Mouse (Mus musculus) liver, embryonic 16.5 days (tissue): ENCODE results near the gene Alpk3. TPM values are rescaled to one million over a fixed set of nuclear protein-coding genes. Genes with fewer than 3 reads are reported as not detected.
A peak's percentile ranks its signal among the peaks of the same experiment; 100 is the strongest.

Experiments
- ATAC-seq: fragments of 200-750 bp; cut with Nextera tagmentation; 2 replicates; pipeline ENCODE4 v1.8.0; 2017; ENCODE audit warnings: low read depth, mild to moderate bottlenecking, moderate number of reproducible peaks, moderate library complexity
- H3K27ac ChIP-seq: fragments of 300-500 bp; sonication (generic); 2 replicates; pipeline ENCODE4 v1.5.1; 2014; ENCODE audit warnings: mild to moderate bottlenecking, low read length
- H3K27me3 ChIP-seq: fragments of 300-500 bp; sonication (generic); 2 replicates; pipeline ENCODE4 v1.6.1; 2014; ENCODE audit warnings: low read depth, low read length, mixed read lengths; ENCODE audit not compliant: control insufficient read depth, insufficient read depth
- H3K36me3 ChIP-seq: fragments of 300-500 bp; sonication (generic); 2 replicates; pipeline ENCODE4 v1.6.1; 2014; ENCODE audit warnings: mild to moderate bottlenecking; ENCODE audit not compliant: control insufficient read depth, insufficient read depth
- H3K4me1 ChIP-seq: fragments of 300-500 bp; sonication (generic); 2 replicates; pipeline ENCODE4 v1.6.1; 2014; ENCODE audit warnings: low read depth, low read length, mixed read lengths; ENCODE audit not compliant: control insufficient read depth
- H3K4me2 ChIP-seq: fragments of 300-500 bp; sonication (generic); 2 replicates; pipeline ENCODE4 v1.6.1; 2014; ENCODE audit warnings: low read depth, low read length, mixed read lengths
- H3K4me3 ChIP-seq: fragments of 300-500 bp; sonication (generic); 2 replicates; pipeline ENCODE4 v1.5.1; 2014; ENCODE audit warnings: low read depth, mild to moderate bottlenecking, low read length
- H3K9ac ChIP-seq: fragments of 300-500 bp; sonication (generic); 2 replicates; pipeline ENCODE4 v1.6.1; 2014; ENCODE audit warnings: low read depth, low read length
- H3K9me3 ChIP-seq: fragments of 300-500 bp; sonication (generic); replicated peaks from 2 replicates; pipeline ENCODE4 v1.6.1; 2016; ENCODE audit warnings: low read length; ENCODE audit not compliant: control insufficient read depth
- WGBS: fragments of 180-500 bp; shearing (Covaris S2); extraction: QIAGEN DNeasy Blood & Tissue Kit; methylation state at CpG from one replicate; pipeline ENCODE4 v1.1.7; 2014; ENCODE audit not compliant: insufficient replicate concordance; 5-methylcytosine and 5-hydroxymethylcytosine counted together
- polyA plus RNA-seq: library from polyadenylated mRNA; unstranded; fragments of >200 nt; fragmentation: Nextera tagmentation; extraction: Ambion mirVana; gene quantifications from 2 replicates; pipeline ENCODE4 v1.2.1, GENCODE M21; 2015

Alpk3 gene
- polyA plus RNA-seq, 1 experiment from 2014 or later, result 0.20 TPM

DNA sequence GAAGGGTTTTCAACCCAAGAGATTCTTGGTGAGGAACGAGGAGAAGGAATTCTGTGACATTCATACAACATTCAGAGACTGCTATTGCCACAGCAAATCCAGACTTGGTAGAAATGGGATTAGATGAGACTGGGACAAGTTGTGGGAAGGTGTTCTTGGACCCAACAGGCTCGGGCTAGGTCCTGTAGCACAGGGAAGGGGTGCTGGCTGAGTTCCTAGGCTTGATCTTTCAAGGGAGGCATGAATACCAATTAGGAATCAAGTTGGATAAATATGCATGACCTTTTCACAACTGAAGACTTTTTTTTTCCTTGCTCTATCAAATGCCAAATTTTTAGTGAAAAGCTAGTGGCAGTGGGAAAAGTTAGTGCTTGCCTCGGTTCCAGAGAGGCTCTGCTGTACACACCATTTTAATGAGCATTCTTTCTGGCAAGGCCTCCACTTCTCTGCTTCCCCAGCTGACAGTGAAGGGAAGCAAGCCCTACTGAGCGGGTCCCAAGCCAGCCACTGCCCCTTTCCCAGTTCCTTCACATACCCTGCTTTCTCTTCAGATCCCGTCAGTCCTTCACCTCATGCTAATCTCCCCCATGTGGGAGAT lies 14.3 kb upstream of the Alpk3 start:
- Histone ChIP-seq H3K4me1 (no peaks in the 10 kb centered on the region), H3K4me2 (no peak overlapping the region), H3K4me3 (no peak overlapping the region), H3K9me3 (no peaks in the 10 kb centered on the region), H3K27ac (no peak overlapping the region), H3K36me3 (peaks cover 40% of the 10 kb centered on the region), H3K27me3 (no peaks in the 10 kb centered on the region), H3K9ac (no peak overlapping the region)
- no peak for ATAC-seq
- 78% methylated on average over 5 of the region's 5 CpGs for WGBS

DNA sequence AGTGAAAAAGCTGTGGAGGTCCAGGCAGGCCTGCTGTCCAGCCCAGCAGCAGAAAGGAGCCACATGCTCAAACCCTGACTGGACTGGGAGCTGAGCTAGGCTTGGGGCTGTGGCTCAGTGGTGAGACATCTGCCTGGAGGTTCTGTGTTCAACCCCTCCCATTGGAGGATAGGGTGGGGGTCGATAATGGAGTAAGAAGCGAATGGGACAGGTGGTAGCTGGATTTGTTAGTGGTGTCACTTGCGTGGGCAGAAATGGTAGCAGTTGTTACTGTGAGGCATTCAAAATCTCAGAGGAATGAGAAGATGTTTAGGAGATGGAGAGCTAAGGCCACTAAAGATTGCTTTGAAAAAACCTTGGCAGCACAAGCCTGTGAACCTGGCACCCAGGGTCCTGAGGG lies 9.6 kb upstream of the Alpk3 start:
- Histone ChIP-seq H3K27ac (no peak overlapping the region), H3K27me3 (no peaks in the 10 kb centered on the region), H3K36me3 (peaks cover 2% of the 10 kb centered on the region; the same call in 1 of the 2 replicates), H3K4me1 (no peaks in the 10 kb centered on the region), H3K9me3 (no peaks in the 10 kb centered on the region), H3K4me2 (no peak overlapping the region), H3K4me3 (no peak overlapping the region), H3K9ac (no peak overlapping the region)
- no peak for ATAC-seq
- WGBS, result 71% methylated on average over 3 of the region's 3 CpGs

DNA sequence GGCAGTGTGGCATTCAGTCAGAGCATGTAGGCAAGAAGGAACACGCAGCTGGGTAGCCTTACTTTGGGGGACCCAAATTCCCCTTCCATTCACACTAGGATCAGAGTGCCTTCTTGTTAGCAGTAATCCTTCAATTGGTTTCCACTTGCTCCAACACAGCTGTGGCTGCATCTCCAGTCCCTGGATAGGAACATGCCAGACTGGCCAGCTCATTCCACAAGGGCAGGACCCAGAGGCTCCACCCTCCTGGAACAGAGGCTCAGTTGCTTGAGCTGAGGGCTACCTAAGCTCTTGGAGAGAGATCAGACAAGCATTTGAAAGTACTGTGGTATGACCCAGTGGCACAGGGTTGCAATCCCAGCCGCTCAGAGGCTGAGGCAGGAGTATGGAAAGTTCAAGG lies 8.9 kb upstream of the Alpk3 start:
- ATAC-seq, result no peak
- Histone ChIP-seq H3K36me3 (no peaks in the 10 kb centered on the region), H3K4me2 (no peak overlapping the region), H3K4me3 (no peak overlapping the region), H3K27me3 (no peaks in the 10 kb centered on the region), H3K4me1 (no peaks in the 10 kb centered on the region), H3K9me3 (no peaks in the 10 kb centered on the region), H3K9ac (no peak overlapping the region), H3K27ac (no peak overlapping the region)
- WGBS, result 78% methylated on average over 2 of the region's 2 CpGs

DNA sequence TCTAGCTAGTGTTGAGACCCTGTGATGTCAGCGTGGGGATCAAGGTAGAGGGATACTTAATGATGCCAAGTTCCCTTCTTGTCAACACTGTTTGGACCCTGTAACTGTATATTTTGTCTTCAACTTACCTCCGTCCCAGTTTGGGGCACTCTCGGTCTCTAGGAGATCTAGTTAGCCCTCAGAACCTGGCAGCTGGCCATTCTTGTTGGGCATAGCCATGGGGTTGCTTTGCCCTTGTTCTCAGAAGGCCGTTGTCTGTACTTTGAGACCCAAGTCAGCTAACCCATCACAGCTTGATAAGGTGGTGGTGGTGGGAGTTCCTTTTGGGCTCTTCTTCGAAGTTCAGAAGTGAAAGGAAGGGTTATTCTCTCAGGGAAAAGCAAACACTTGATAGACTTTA lies 7.4 kb upstream of the Alpk3 start:
- ATAC-seq, result no peak
- H3K4me2 ChIP-seq, result no peak overlapping the region
- H3K4me1 ChIP-seq, result no peaks in the 10 kb centered on the region
- H3K36me3 ChIP-seq, result no peaks in the 10 kb centered on the region
- no peak overlapping the region for H3K4me3 ChIP-seq
- 73% methylated on average over 5 of the region's 5 CpGs for WGBS
- no peak overlapping the region for H3K9ac ChIP-seq
- H3K9me3 ChIP-seq, result no peaks in the 10 kb centered on the region
- H3K27ac ChIP-seq, result no peak overlapping the region
- no peaks in the 10 kb centered on the region for H3K27me3 ChIP-seq

DNA sequence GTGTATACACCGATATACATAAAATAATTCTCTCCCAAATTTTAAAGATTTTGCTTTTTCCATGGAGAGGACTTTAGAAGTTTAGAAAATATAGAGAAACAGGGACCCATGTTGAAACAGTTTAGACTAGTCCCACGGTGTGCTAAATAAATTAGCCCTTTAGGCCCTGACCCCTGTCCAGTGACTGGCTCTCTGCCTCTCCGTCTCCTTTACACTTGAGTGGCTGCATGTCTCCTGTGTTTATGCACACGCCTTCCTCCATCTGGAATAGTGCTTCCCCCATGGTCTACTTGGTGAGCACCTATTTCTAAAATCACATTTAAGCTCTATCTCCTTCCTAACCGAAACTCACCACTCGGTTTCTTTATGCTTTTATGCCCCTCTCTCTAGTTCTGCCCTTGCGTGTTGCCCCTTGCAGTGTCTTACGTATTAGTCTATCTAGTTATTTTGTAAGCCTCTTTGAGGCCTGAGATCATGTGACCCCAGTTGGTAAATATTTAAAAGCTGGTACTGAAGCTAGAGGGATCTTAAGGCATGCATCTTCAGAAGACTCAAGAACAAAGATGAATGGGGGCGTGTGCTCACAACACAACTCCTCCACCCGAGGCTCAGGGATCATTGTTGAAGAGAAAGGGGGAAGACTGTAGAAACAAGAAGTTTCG lies 1.6 kb upstream of the Alpk3 start:
- WGBS, result 75% methylated on average over 11 of the region's 11 CpGs
- no peaks in the 10 kb centered on the region for H3K9me3 ChIP-seq
- ATAC-seq, result no peak
- H3K36me3 ChIP-seq, result no peaks in the 10 kb centered on the region
- peaks cover 24% of the 10 kb centered on the region for H3K4me1 ChIP-seq
- H3K9ac ChIP-seq, result no peak overlapping the region
- no peak overlapping the region for H3K4me2 ChIP-seq
- H3K27me3 ChIP-seq, result no peaks in the 10 kb centered on the region
- H3K27ac ChIP-seq, result no peak overlapping the region
- no peak overlapping the region for H3K4me3 ChIP-seq

DNA sequence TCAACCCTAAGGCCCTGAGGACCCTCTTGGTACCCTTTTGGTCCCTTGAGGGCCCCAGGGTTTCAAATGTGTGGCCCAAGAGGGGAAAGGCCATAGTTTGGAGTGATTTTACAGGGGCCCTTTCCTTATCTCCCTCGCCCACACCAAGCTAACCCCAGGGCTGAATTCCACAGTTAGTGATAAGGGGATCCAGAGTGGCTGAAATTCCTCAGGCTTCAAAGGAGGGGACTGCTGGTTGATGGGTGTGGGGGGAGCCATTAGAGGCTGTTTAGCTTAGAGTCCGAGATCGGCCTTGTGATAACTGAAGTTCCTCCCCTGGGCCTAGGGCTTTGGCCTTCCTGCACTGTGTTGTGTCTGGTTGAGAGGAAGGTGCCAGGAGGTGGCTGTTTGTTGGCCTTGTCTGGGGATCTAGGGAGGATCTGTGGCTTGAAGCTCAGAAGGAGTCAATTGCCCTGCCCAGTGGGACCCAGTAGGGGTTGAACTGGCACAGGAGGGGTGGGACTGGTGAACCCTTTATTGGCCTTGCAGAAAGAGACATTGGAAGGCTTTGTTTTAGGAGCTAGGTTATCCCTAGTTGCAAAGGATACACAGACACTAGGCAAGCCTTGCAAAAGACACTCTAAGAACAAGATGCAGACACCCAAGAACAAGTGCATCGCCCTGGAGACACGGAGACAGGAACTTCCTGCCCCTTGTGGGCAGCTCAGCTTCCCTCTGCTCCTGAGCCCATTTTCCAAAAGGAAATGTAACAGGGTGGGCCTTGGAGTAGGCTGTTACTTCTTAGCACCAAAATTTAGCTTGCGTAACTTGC lies 706 bp downstream of the Alpk3 start:
- peak; percentile 90 for ATAC-seq
- H3K9ac ChIP-seq, result peak overlapping the region; percentile 38

DNA sequence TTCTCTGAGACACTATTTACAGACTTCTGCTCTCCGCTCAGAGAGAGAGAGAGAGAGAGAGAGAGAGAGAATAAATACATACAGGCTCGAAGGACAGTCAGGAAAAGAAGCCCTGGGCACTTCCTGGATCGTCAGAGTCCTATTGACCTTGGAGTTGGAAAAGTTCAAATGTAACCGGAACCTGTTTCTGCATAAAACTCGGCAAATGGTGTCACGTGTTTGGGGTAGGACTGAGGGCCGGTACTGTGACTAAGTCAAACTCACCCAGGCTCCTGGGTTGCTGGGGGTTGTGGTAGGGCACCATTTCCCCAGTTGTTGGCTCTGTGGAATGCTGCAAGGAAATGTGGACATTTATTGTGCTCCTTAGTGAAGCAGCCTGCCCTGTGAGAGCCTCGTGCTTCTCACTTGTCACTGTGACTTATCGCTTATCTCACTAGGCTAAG lies 1.3 kb downstream of the Alpk3 start:
- H3K4me1 ChIP-seq, result peaks cover 24% of the 10 kb centered on the region
- no peaks in the 10 kb centered on the region for H3K27me3 ChIP-seq
- H3K9me3 ChIP-seq, result no peaks in the 10 kb centered on the region
- WGBS, result 20% methylated on average over 9 of the region's 9 CpGs
- H3K4me3 ChIP-seq, result no peak overlapping the region
- no peaks in the 10 kb centered on the region for H3K36me3 ChIP-seq
- no peak overlapping the region for H3K9ac ChIP-seq
- 0 out of 2 replicates have a peak overlapping the region, but pooled peaks have one; percentile 67 for H3K4me2 ChIP-seq
- H3K27ac ChIP-seq, result peak overlapping the region; percentile 57; the same call in 1 of the 2 replicates
- ATAC-seq, result no peak

More for the DNA sequence above, 706 bp downstream of the Alpk3 start:
- Histone ChIP-seq H3K4me2 (peak overlapping the region; percentile 67), H3K4me1 (peaks cover 24% of the 10 kb centered on the region), H3K27me3 (no peaks in the 10 kb centered on the region), H3K27ac (peak overlapping the region; percentile 57; the same call in 1 of the 2 replicates), H3K9me3 (no peaks in the 10 kb centered on the region), H3K36me3 (no peaks in the 10 kb centered on the region), H3K4me3 (peak overlapping the region; percentile 38)
- 21% methylated on average over 6 of the region's 6 CpGs for WGBS

DNA sequence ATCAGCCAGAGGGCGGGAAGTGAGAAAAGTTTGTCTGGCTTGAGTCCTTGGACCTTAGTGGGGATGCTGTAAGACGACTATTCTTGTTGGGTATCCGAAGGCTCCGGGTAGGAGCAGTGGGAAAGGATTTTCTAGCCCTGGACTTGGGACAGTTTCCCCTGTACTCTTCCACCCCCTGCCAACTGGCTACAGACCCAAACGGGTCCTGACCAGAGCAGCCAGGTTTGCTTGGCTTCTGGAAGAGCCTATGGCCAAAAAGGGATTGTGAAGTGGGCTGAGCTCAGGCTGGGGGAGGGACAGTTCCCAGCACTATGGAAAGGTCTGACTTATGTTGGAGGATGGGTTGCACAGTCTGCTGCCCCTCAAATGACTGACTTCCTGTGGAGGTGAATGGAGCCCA lies 2.0 kb downstream of the Alpk3 start:
- Histone ChIP-seq H3K9ac (no peak overlapping the region), H3K36me3 (no peaks in the 10 kb centered on the region), H3K9me3 (no peaks in the 10 kb centered on the region), H3K4me3 (no peak overlapping the region), H3K27ac (no peak overlapping the region), H3K4me1 (peaks cover 24% of the 10 kb centered on the region), H3K27me3 (no peaks in the 10 kb centered on the region), H3K4me2 (no peak overlapping the region)
- WGBS, result 68% methylated on average over 5 of the region's 5 CpGs
- no peak for ATAC-seq

DNA sequence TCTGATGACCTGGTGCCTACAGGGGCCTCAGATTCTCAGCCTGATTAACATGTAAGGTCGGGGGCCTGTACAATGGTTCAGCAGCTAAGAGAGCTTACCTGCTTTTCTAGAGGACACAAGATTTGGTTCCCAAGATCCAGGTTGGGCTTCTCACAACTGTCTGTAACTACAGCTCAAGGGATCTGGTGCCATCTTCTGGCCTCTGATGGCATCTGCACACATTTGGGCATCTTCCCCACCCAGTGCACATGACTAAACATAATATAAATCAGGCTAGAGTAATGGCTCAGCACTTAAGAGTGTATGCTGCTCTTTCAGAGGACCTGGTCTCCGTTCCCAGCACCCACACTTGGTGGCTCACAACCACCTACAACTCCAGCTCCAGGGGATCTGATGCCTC lies 3.5 kb downstream of the Alpk3 start:
- no peak overlapping the region for H3K4me3 ChIP-seq
- ATAC-seq, result no peak
- H3K9me3 ChIP-seq, result no peaks in the 10 kb centered on the region
- H3K36me3 ChIP-seq, result no peaks in the 10 kb centered on the region
- no peak overlapping the region for H3K27ac ChIP-seq
- WGBS, result 58% methylated on average over 2 of the region's 2 CpGs
- no peak overlapping the region for H3K4me2 ChIP-seq
- H3K4me1 ChIP-seq, result peaks cover 24% of the 10 kb centered on the region
- no peaks in the 10 kb centered on the region for H3K27me3 ChIP-seq
- H3K9ac ChIP-seq, result no peak overlapping the region
